Mouse (Mus musculus): Measurements from ENCODE around the gene Rhox3h. TPM values are rescaled to one million over a fixed set of nuclear protein-coding genes. Genes with fewer than 3 reads are reported as not detected.
"Not testable (repeated sequence)": the region's sequence is repeated elsewhere in the genome, so short reads cannot be mapped to it uniquely, and the experiment has no call there.

The Rhox3h gene
- total RNA-seq (2021), result not detected
- long read RNA-seq, experiment 1, result 0 reads
- long read RNA-seq, experiment 2, result 0 reads

- not testable (repeated sequence) for DNase-seq (ENCODE audit: low spot score in 2 of 2)
Observed at GRCm38 (mm10) chrX:37668664-37669063, at the start of gene Rhox3h. Gene Rhox3h, minus strand, starts transcription at chrX:37668764.

GRCm38 (mm10) chrX:37701821-37702387, 33.3 kb upstream of the Rhox3h start:
- DNase-seq (ENCODE audit: low spot score in 2 of 2), result no peak

- no peak for DNase-seq (ENCODE audit: low spot score in 2 of 2)
Observed at GRCm38 (mm10) chrX:37692261-37692660, 23.7 kb upstream of the Rhox3h start.

- no peak for DNase-seq (ENCODE audit: low spot score in 2 of 2)
Observed at GRCm38 (mm10) chrX:37683031-37683715, 14.6 kb upstream of the Rhox3h start.

- not testable (repeated sequence) for DNase-seq (ENCODE audit: low spot score in 2 of 2)
Observed at GRCm38 (mm10) chrX:37673177-37673576, 4.6 kb upstream of the Rhox3h start, which contains the start of gene Rhox2h. Gene Rhox2h, minus strand, starts transcription at chrX:37673277.

- not testable (repeated sequence) for DNase-seq (ENCODE audit: low spot score in 2 of 2)
Observed at GRCm38 (mm10) chrX:37651227-37651626, 17.3 kb downstream of the Rhox3h start, which contains the start of gene Rhox4g. Gene Rhox4g, minus strand, starts transcription at chrX:37651327.

- DNase-seq (ENCODE audit: low spot score in 2 of 2), result not testable (repeated sequence)
Observed at GRCm38 (mm10) chrX:37643370-37643769, 25.2 kb downstream of the Rhox3h start, which contains the start of gene Rhox2g. Gene Rhox2g, minus strand, starts transcription at chrX:37643470.

- not testable (repeated sequence) for DNase-seq (ENCODE audit: low spot score in 2 of 2)
Observed at GRCm38 (mm10) chrX:37628512-37628911, 40.1 kb downstream of the Rhox3h start, which contains the start of gene Rhox3g. Gene Rhox3g, minus strand, starts transcription at chrX:37628612.

Other genes starting within 250 kb of the Rhox3h start
- gene Rhox4b, start 236.3 kb downstream of the Rhox3h start, total RNA-seq (2021), result not detected
- not detected for gene Rhox2c, start 215.1 kb downstream of the Rhox3h start, total RNA-seq (2021)
- gene Rhox3c, start 210.2 kb downstream of the Rhox3h start, total RNA-seq (2021), result not detected
- gene Rhox4c, start 188.4 kb downstream of the Rhox3h start, total RNA-seq (2021), result not detected
- not detected for gene Rhox2d, start 175.3 kb downstream of the Rhox3h start, total RNA-seq (2021)
- not detected for gene Rhox4d, start 154.4 kb downstream of the Rhox3h start, total RNA-seq (2021)
- gene Rhox2e, start 138.3 kb downstream of the Rhox3h start, total RNA-seq (2021), result not detected
- gene Rhox3e, start 126.7 kb downstream of the Rhox3h start, total RNA-seq (2021), result not detected
- gene Rhox4e, start 111.4 kb downstream of the Rhox3h start, total RNA-seq (2021), result not detected
- gene Rhox2f, start 97.4 kb downstream of the Rhox3h start, total RNA-seq (2021), result not detected
- gene Rhox3f, start 87.8 kb downstream of the Rhox3h start, total RNA-seq (2021), result not detected
- gene Rhox4f, start 61.1 kb downstream of the Rhox3h start, total RNA-seq (2021), result not detected
- gene Rhox3g, start 40.2 kb downstream of the Rhox3h start, total RNA-seq (2021), result not detected
- gene Rhox2g, start 25.3 kb downstream of the Rhox3h start, total RNA-seq (2021), result not detected
- gene Rhox4g, start 17.4 kb downstream of the Rhox3h start, total RNA-seq (2021), result not detected
- not detected for gene Rhox2h, start 4.5 kb upstream of the Rhox3h start, total RNA-seq (2021)
- gene Rhox5, start 136.1 kb upstream of the Rhox3h start, total RNA-seq (2021), result not detected
- not detected for gene Rhox6, start 158.1 kb upstream of the Rhox3h start, total RNA-seq (2021)
- gene Rhox7a, start 162.9 kb upstream of the Rhox3h start, total RNA-seq (2021), result not detected
- gene Rhox8, start 210.2 kb upstream of the Rhox3h start, total RNA-seq (2021), result not detected
- gene Rhox7b, start 228.5 kb upstream of the Rhox3h start, total RNA-seq (2021), result not detected
- gene Rhox9, start 233.0 kb upstream of the Rhox3h start, total RNA-seq (2021), result not detected

All from adrenal gland, adult 18-20 months (tissue).